Mouse (Mus musculus): ENCODE results near the gene Cd34. TPM values are rescaled to one million over a fixed set of nuclear protein-coding genes. Genes with fewer than 3 reads are reported as not detected.

The Cd34 gene
- total and polyA plus RNA-seq, 3 experiments, result 73.6 to 92.6 (median 86.5) TPM

DNA sequence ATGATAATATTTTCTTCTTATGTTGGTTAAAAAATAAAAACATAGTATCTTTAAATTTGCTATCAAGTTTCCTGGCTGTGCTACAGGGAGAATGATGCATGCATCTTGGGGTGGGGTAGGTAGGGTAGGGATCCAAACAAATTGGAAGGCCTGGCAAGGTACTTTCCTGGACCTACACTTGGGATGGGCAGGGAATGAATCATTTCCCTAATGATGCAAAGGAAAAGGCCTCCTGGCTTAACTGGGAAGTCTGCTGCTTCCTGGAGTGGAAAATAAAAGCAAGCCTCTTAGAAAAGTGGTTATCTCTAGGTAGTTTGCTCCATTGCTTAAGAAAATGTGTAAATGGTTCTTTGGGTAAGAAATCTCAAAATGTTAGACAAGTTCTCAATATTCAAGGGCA, 2.9 kb downstream of the Cd34 start:
- Histone ChIP-seq H3K27me3 (ENCODE audit: control insufficient read depth, insufficient read depth, low read length) (0 out of 2 replicates have a peak, but pooled peaks cover 1% of the 10 kb centered on the region), H3K4me3 (peak overlapping the region; percentile 76), H3K79me2 (replicated peaks; ENCODE audit: control insufficient read depth, insufficient read depth, low read length) (no peaks in the 10 kb centered on the region), H3K9ac (ENCODE audit: low read depth, low read length) (no peak overlapping the region), H3K4me1 (ENCODE audit: control insufficient read depth, insufficient read depth, low read length) (peaks cover 17% of the 10 kb centered on the region), H3K36me3 (ENCODE audit: control insufficient read depth, insufficient read depth, low read length) (peaks cover 36% of the 10 kb centered on the region), H3K27ac (peak overlapping the region; percentile 94)
- no peak for DNase-seq
- TF ChIP-seq EP300 (IDR thresholded peaks at IDR 0.05; ENCODE audit: insufficient read depth, low read depth, low read length), result no peak
- no peak for TF ChIP-seq POLR2A (IDR thresholded peaks at IDR 0.05; ENCODE audit: insufficient read depth, low read depth, low read length)
- TF ChIP-seq CTCF (IDR thresholded peaks at IDR 0.05), result no peak
- intact Hi-C loops (cut with DNase I), result no loop called here

DNA sequence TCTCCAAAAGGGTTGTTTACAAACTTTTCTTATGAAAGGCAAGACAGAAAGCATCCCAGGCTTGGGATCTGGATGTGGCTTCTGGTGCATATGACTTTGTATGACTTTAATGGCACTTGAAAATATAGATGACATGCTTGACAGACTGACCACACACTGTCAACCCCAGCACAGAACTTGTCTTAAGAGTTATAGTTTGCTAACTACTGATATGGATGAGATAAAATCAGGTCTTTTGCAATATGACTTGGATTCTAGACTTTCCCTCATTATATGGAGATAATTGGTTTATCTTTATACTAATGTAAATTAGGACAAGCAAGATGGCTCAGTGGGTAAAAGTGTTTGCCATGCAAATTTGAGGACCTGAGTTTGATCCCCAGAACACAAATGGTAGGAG, 4.3 kb downstream of the Cd34 start:
- peak overlapping the region; percentile 94 for H3K27ac ChIP-seq

DNA sequence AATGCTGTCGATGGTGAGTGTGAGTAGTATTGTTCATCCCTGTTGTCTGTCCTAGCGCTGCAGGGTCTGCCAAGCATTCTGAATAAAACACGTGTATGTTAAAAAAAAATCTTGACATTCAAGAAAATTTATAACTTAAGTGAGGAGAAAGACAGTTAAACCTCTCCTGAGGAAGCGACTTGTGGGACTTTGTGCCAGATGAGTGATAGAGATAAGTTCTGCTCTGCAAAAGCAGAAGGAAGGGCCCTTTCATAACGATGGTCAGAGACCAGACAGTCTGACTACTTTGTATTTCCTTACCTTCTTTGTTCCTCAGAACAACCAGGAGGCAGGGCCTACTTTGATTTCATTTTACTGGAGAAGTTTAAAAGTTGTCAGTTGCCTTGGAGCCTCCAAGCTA, 4.9 kb downstream of the Cd34 start:
- peaks cover 14% of the 10 kb centered on the region for H3K4me1 ChIP-seq (ENCODE audit: control insufficient read depth, insufficient read depth, low read length)
- no peak overlapping the region for H3K4me3 ChIP-seq
- peaks cover 45% of the 10 kb centered on the region for H3K36me3 ChIP-seq (ENCODE audit: control insufficient read depth, insufficient read depth, low read length)
- DNase-seq, result no peak
- intact Hi-C loops (cut with DNase I), result no loop called here
- no peaks in the 10 kb centered on the region for H3K79me2 ChIP-seq (replicated peaks; ENCODE audit: control insufficient read depth, insufficient read depth, low read length)
- no peak for TF ChIP-seq EP300 (IDR thresholded peaks at IDR 0.05; ENCODE audit: insufficient read depth, low read depth, low read length)
- TF ChIP-seq POLR2A (IDR thresholded peaks at IDR 0.05; ENCODE audit: insufficient read depth, low read depth, low read length), result no peak
- TF ChIP-seq CTCF (IDR thresholded peaks at IDR 0.05), result no peak
- H3K9ac ChIP-seq (ENCODE audit: low read depth, low read length), result no peak overlapping the region
- no peaks in the 10 kb centered on the region for H3K27me3 ChIP-seq (ENCODE audit: control insufficient read depth, insufficient read depth, low read length)
- 42% methylated on average over 5 of the region's 5 CpGs for WGBS
- peak overlapping the region; percentile 94 for H3K27ac ChIP-seq

More for the DNA sequence above, 4.3 kb downstream of the Cd34 start:
- Histone ChIP-seq H3K79me2 (replicated peaks; ENCODE audit: control insufficient read depth, insufficient read depth, low read length) (no peaks in the 10 kb centered on the region), H3K27me3 (ENCODE audit: control insufficient read depth, insufficient read depth, low read length) (0 out of 2 replicates have a peak, but pooled peaks cover 1% of the 10 kb centered on the region), H3K9ac (ENCODE audit: low read depth, low read length) (no peak overlapping the region), H3K36me3 (ENCODE audit: control insufficient read depth, insufficient read depth, low read length) (peaks cover 45% of the 10 kb centered on the region), H3K4me3 (no peak overlapping the region; the same call in 1 of the 2 replicates), H3K4me1 (ENCODE audit: control insufficient read depth, insufficient read depth, low read length) (peaks cover 15% of the 10 kb centered on the region)
- no peak for TF ChIP-seq POLR2A (IDR thresholded peaks at IDR 0.05; ENCODE audit: insufficient read depth, low read depth, low read length)
- DNase-seq, result no peak
- intact Hi-C loops (cut with DNase I), result no loop called here

DNA sequence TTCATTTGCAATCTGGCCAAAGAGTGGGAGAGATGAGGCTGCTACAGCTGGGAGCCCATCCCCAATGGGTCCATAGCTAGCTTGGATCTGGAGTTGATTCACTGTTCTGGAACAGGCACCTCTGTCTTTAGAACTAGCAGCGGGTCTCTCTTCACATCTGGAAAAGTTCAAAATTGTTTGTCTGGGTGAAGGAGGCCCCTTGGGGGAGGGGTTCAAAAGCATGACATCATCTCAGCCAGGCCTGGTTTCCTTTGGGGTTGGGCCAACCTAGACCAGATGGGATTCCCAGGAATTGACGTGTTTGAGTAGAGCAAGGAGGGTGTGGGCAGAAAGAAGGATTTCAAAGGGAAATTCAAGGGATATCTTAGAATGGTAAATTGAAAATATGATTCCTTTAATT, 6.8 kb downstream of the Cd34 start:
- H3K27ac ChIP-seq, result peak overlapping the region; percentile 94
- no peaks in the 10 kb centered on the region for H3K27me3 ChIP-seq (ENCODE audit: control insufficient read depth, insufficient read depth, low read length)
- TF ChIP-seq POLR2A (IDR thresholded peaks at IDR 0.05; ENCODE audit: insufficient read depth, low read depth, low read length), result 0 out of 2 replicates have a peak, but pooled peaks have one; percentile 29
- no peak for TF ChIP-seq CTCF (IDR thresholded peaks at IDR 0.05)
- TF ChIP-seq EP300 (IDR thresholded peaks at IDR 0.05; ENCODE audit: insufficient read depth, low read depth, low read length), result no peak
- H3K4me1 ChIP-seq (ENCODE audit: control insufficient read depth, insufficient read depth, low read length), result peaks cover 18% of the 10 kb centered on the region
- WGBS, result 19% methylated on average over 2 of the region's 2 CpGs
- peaks cover 61% of the 10 kb centered on the region for H3K36me3 ChIP-seq (ENCODE audit: control insufficient read depth, insufficient read depth, low read length)
- peak; percentile 78 to 84 for DNase-seq
- no peak overlapping the region for H3K4me3 ChIP-seq
- intact Hi-C loops (cut with DNase I), result no loop called here
- H3K79me2 ChIP-seq (replicated peaks; ENCODE audit: control insufficient read depth, insufficient read depth, low read length), result no peaks in the 10 kb centered on the region
- 0 out of 2 replicates have a peak overlapping the region, but pooled peaks have one; percentile 4 for H3K9ac ChIP-seq (ENCODE audit: low read depth, low read length)

DNA sequence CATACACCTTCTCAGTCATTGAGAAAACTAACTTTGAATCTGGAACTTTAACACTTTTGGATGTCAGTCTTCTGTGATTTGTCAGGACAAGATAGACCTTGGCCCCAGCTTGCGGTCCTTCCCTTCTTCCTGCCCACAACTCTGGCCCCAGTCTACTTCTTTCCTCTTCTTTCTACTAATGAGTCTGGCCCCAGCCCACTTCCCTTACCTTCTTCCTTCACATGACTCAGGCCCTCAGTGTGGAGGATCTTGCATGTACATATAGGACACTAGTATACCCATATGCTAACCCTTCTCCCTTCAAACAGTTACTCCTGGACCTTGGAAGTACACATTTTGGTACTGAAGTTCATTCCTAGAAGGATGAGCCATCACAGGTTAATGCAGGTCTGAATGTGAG, 7.8 kb downstream of the Cd34 start:
- no peak for TF ChIP-seq EP300 (IDR thresholded peaks at IDR 0.05; ENCODE audit: insufficient read depth, low read depth, low read length)
- no peak for TF ChIP-seq POLR2A (IDR thresholded peaks at IDR 0.05; ENCODE audit: insufficient read depth, low read depth, low read length)
- no peak for TF ChIP-seq CTCF (IDR thresholded peaks at IDR 0.05)
- WGBS, result 63% methylated on average over 1 of the region's 1 CpGs
- peaks cover 20% of the 10 kb centered on the region for H3K4me1 ChIP-seq (ENCODE audit: control insufficient read depth, insufficient read depth, low read length)
- peak overlapping the region; percentile 53; the same call in 1 of the 2 replicates for H3K27ac ChIP-seq
- no peaks in the 10 kb centered on the region for H3K79me2 ChIP-seq (replicated peaks; ENCODE audit: control insufficient read depth, insufficient read depth, low read length)
- no peaks in the 10 kb centered on the region for H3K27me3 ChIP-seq (ENCODE audit: control insufficient read depth, insufficient read depth, low read length)
- H3K9ac ChIP-seq (ENCODE audit: low read depth, low read length), result no peak overlapping the region
- DNase-seq, result no peak
- intact Hi-C loops (cut with DNase I), result no loop called here
- no peak overlapping the region for H3K4me3 ChIP-seq
- peaks cover 64% of the 10 kb centered on the region for H3K36me3 ChIP-seq (ENCODE audit: control insufficient read depth, insufficient read depth, low read length)

DNA sequence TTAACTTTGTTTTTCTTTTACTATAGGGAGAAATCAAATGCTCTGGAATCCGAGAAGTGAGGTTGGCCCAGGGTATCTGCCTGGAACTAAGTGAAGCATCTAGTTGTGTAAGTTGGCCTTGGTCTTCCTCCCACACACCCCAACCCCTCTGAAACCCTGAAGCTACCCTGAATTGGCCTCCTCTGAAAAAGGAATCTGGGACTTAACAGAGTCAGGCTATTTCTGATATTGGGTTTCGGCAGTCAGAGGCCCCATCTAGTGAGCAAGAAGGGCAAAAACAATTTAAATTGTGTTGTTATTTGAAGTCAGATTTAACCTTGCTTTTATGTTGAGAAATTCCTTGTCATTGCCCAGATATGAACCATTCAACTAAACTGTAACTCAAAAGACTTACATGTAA, 12.3 kb downstream of the Cd34 start:
- no peak overlapping the region for H3K9ac ChIP-seq (ENCODE audit: low read depth, low read length)
- peaks cover 9% of the 10 kb centered on the region for H3K4me1 ChIP-seq (ENCODE audit: control insufficient read depth, insufficient read depth, low read length)
- TF ChIP-seq POLR2A (IDR thresholded peaks at IDR 0.05; ENCODE audit: insufficient read depth, low read depth, low read length) (no peak), EP300 (IDR thresholded peaks at IDR 0.05; ENCODE audit: insufficient read depth, low read depth, low read length) (no peak), CTCF (IDR thresholded peaks at IDR 0.05) (peak; percentile 74)
- no peak overlapping the region for H3K4me3 ChIP-seq
- 36% methylated on average over 2 of the region's 2 CpGs for WGBS
- no peaks in the 10 kb centered on the region for H3K27me3 ChIP-seq (ENCODE audit: control insufficient read depth, insufficient read depth, low read length)
- H3K36me3 ChIP-seq (ENCODE audit: control insufficient read depth, insufficient read depth, low read length), result peaks cover 35% of the 10 kb centered on the region
- H3K79me2 ChIP-seq (replicated peaks; ENCODE audit: control insufficient read depth, insufficient read depth, low read length), result no peaks in the 10 kb centered on the region
- intact Hi-C loops (cut with DNase I), result loop anchor here (1.0 to 10.0 kb wide), 2 partner anchors 72 to 326 kb away; no protein-coding TSS in a partner anchor
- no peak for DNase-seq
- H3K27ac ChIP-seq, result peak overlapping the region; percentile 7; the same call in 1 of the 2 replicates

All from heart, adult 2 months (tissue).